Mouse (Mus musculus) hindbrain, embryonic 13.5 days (tissue): ENCODE results near the gene Grap. TPM values are rescaled to one million over a fixed set of nuclear protein-coding genes. Genes with fewer than 3 reads are reported as not detected.

Experiments
- polyA plus RNA-seq: library from polyadenylated mRNA; unstranded; fragments of >200 nt; fragmentation: Nextera tagmentation; extraction: Ambion mirVana; gene quantifications from 2 replicates; pipeline ENCODE4 v1.2.1, GENCODE M21; 2015

Grap gene
- polyA plus RNA-seq, 1 experiment from 2014 or later: 11.0 TPM

Other genes with a start within 250 kb of the Grap start
- 12.2 and 13.6 TPM in 2 replicates for gene Rnf112, start 199.1 kb upstream of the Grap start, polyA plus RNA-seq
- gene Mfap4, start 167.8 kb upstream of the Grap start, polyA plus RNA-seq: 60.5 and 77.1 TPM in 2 replicates
- gene Mapk7, start 158.9 kb upstream of the Grap start, polyA plus RNA-seq: 78.3 and 82.6 TPM in 2 replicates
- gene B9d1, start 148.1 kb upstream of the Grap start, polyA plus RNA-seq: 41.0 and 43.4 TPM in 2 replicates
- 48.1 and 56.5 TPM in 2 replicates for gene Epn2, start 73.6 kb upstream of the Grap start, polyA plus RNA-seq
- gene Fam83g, start 30.8 kb downstream of the Grap start, polyA plus RNA-seq: 0.13 and 0.19 TPM in 2 replicates
- gene Slc5a10, start 67.6 kb downstream of the Grap start, polyA plus RNA-seq: not detected in 2 replicates
- gene Prpsap2, start 108.8 kb downstream of the Grap start, polyA plus RNA-seq: 54.3 and 55.8 TPM in 2 replicates
- 32.9 and 34.7 TPM in 2 replicates for gene Ulk2, start 201.8 kb downstream of the Grap start, polyA plus RNA-seq